Comparison of ENCODE assay signal across 12 mouse cellular contexts in the genomic region with DNA sequence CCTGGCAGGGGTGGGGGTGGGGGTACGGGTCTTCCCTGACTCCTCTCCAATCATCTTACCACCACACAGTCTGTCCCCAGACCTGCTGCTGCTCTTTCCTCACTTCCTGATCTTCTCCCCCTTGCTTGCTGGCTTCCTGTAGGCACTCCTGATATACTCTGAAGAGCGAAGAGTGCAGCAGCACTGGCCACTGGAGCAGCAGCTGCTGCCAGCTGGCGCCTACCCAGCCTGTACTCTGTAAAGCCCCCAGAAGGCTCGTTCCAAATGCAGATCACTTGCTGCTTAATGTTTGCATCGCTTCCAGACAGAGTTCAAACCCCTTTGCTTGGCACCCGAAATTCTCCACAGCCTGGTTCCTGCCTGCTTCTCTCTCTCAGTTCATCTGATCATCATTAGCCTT. TPM values are rescaled to one million over a fixed set of nuclear protein-coding genes. Genes with fewer than 3 reads are reported as not detected.
DNase-seq lines count a peak whose midpoint lies in the region; ATAC-seq and TF ChIP-seq lines count a peak whose summit lies in the region.
"Had no signal": no experiment of that assay in that cellular context is flagged by ENCODE, and none has a peak within 500 bp of the region (broad histone marks: within the 10 kb centered on the region; RNA-seq: fewer than 3 reads in every experiment).

No protein-coding gene starts in this region.

- H3K4me1 ChIP-seq in hindbrain, embryonic 13.5 days (replicated peaks), result peaks cover 22% of the 10 kb centered on the region
- peaks cover 15% of the 10 kb centered on the region for H3K4me1 ChIP-seq in hindbrain, embryonic 10.5 days (replicated peaks)

- DNase-seq in cerebellum, postnatal 10 days, result peak; percentile 77 to 84
- DNase-seq in cerebellum, adult 11-12 months, result no peak
- no peak for DNase-seq in hindbrain, embryonic 10.5 days (ENCODE audit: low spot score)
- peak; percentile 62 to 64 for DNase-seq in right cerebral cortex, postnatal 10 days (ENCODE audit: low spot score in 2 of 2)
- no peak for DNase-seq in right cerebral cortex, adult 18-20 months
- DNase-seq in thymus, postnatal 4 days, result peak; percentile 47
- DNase-seq in layer of hippocampus, adult 2 months (ENCODE audit: low spot score in 2 of 2), result no peak
- DNase-seq: cerebellum, adult 18-20 months; heart, postnatal 36 days had no signal

- H3K27ac ChIP-seq in hindbrain, embryonic 13.5 days, result peak overlapping the region; percentile 44; the same call in 1 of the 2 replicates
- no peak overlapping the region for H3K27ac ChIP-seq in hindbrain, embryonic 10.5 days
- no peak overlapping the region for H3K27ac ChIP-seq in layer of hippocampus, adult 2 months

- H3K9me3 ChIP-seq in hindbrain, embryonic 13.5 days, result no peaks in the 10 kb centered on the region
- no peaks in the 10 kb centered on the region for H3K9me3 ChIP-seq in hindbrain, embryonic 10.5 days

- no peak overlapping the region for H3K4me2 ChIP-seq in hindbrain, embryonic 13.5 days
- H3K4me2 ChIP-seq: liver, embryonic 11.5 days had no signal

- H3K36me3 ChIP-seq in hindbrain, embryonic 13.5 days, result no peaks in the 10 kb centered on the region
- H3K36me3 ChIP-seq in hindbrain, embryonic 10.5 days, result no peaks in the 10 kb centered on the region
- H3K36me3 ChIP-seq: G1E had no signal

- no peak overlapping the region for H3K9ac ChIP-seq in hindbrain, embryonic 13.5 days

- ATAC-seq in hindbrain, embryonic 13.5 days (ENCODE audit: low FRiP score), result no peak

- no peak for TF ChIP-seq CTCF in layer of hippocampus, adult 2 months (conservative IDR thresholded peaks at IDR 0.05)

- WGBS in hindbrain, embryonic 13.5 days, result 62% methylated on average over 6 of the region's 6 CpGs
- 80% methylated on average over 6 of the region's 6 CpGs for WGBS in hindbrain, embryonic 10.5 days

- H3K27me3 ChIP-seq in hindbrain, embryonic 13.5 days, result no peaks in the 10 kb centered on the region
- peaks cover 7% of the 10 kb centered on the region for H3K27me3 ChIP-seq in hindbrain, embryonic 10.5 days (ENCODE audit: insufficient read depth, poor library complexity, severe bottlenecking)

- no peak overlapping the region for H3K4me3 ChIP-seq in hindbrain, embryonic 13.5 days
- no peak overlapping the region for H3K4me3 ChIP-seq in hindbrain, embryonic 10.5 days
- no peak overlapping the region for H3K4me3 ChIP-seq in layer of hippocampus, adult 2 months

RNA-seq across cellular contexts. Expression of gene Ccdc30, which starts 2.5 kb away (rescaled TPM):
- polyA plus RNA-seq in hindbrain, embryonic 13.5 days (2015; fragmentation: Nextera tagmentation; extraction: Ambion mirVana), result 18.4 and 20.2 TPM in 2 replicates
- 6.6 and 11.0 TPM in 2 replicates for polyA plus RNA-seq in hindbrain, embryonic 10.5 days (2016; fragmentation: Nextera tagmentation; extraction: Ambion mirVana)
- 10 to 100 TPM; 24.8 to 25.8 TPM for total RNA-seq in layer of hippocampus, adult 2 months (2021)
- polyA plus RNA-seq: G1E had no signal

RNA-seq across cellular contexts. Expression of gene Ppcs, which starts 9.4 kb away (rescaled TPM):
- 21.5 and 21.8 TPM in 2 replicates for polyA plus RNA-seq in hindbrain, embryonic 13.5 days (2015; fragmentation: Nextera tagmentation; extraction: Ambion mirVana)
- 25.6 and 29.7 TPM in 2 replicates for polyA plus RNA-seq in hindbrain, embryonic 10.5 days (2016; fragmentation: Nextera tagmentation; extraction: Ambion mirVana)
- 1 to 10 TPM; 7.0 to 7.2 TPM for total RNA-seq in layer of hippocampus, adult 2 months (2021)

RNA-seq across cellular contexts. Expression of gene Zmynd12, which starts 9.8 kb away (rescaled TPM):
- polyA plus RNA-seq in hindbrain, embryonic 13.5 days (2015; fragmentation: Nextera tagmentation; extraction: Ambion mirVana), result 0.40 and 0.44 TPM in 2 replicates
- polyA plus RNA-seq in hindbrain, embryonic 10.5 days (2016; fragmentation: Nextera tagmentation; extraction: Ambion mirVana), result 0.15 and 0.60 TPM in 2 replicates
- under 1 TPM; 0.39 to 0.41 TPM for total RNA-seq in layer of hippocampus, adult 2 months (2021)
- total RNA-seq: heart, postnatal 36 days had no signal
- polyA plus RNA-seq: liver, embryonic 11.5 days had no signal

Comparison
In these comparisons a context has a peak if more than half of its experiments do, and no peak if none do; other contexts are left out.
1. DNase-seq: peak in cerebellum, postnatal 10 days (2 of 2), right cerebral cortex, postnatal 10 days (2 of 2) and thymus, postnatal 4 days (single experiment); none in cerebellum, adult 11-12 months (single experiment), hindbrain, embryonic 10.5 days (single experiment), right cerebral cortex, adult 18-20 months (single experiment) and layer of hippocampus, adult 2 months (0 of 2).